Mouse (Mus musculus) brain, adult 2 months (tissue): ENCODE measurements at regions not wholly inside any gene's neighbourhood (a gene's known extent, or its start where the extent isn't known, plus 50 kb on each side); places are given as distances from the start of the nearest gene placed in this dataset.

Source experiments
- DNase-seq: peaks from one replicate; pipeline ENCODE4 v3.0.0; 2011; ENCODE audit warnings: low read depth, low spot score

DNA sequence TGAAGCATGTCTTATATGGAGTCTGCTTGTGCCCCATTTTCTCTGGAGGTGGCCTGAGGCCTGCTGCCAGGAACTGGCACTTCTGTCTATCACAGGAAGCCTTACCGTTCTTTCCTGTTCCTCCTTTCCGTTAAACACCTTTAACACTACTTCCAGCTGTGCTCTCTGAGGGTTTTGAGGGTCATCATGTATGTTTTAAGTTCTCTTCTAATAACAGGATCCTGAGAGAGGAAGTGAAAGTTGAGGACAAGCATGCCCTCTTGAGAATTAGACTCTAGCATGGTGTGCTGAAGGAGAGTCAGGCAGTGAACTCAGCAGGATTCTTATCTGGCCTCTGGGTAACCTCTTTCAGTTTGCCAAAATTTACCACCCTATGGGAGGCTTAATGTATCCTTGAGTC, 418.0 kb upstream of the 9430069I07Rik start:
- DNase-seq = no peak

DNA sequence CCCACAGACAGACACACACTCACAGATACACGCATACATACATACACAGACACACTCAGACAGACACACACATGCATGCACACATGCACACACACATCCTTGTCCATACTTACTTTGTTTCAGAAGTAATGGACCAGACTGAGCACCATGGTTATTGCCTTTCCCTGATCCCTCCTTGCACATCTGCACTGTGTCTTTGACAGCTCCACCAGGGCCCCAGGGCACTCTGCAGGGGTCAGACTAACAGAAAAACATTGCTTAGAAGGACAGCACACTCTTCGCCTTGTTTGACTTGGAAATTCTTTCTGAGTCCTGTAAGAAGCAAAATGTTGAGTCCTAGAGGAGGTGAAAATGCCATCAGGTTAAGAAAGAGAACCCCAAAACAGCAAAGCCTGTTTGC, 394.1 kb upstream of the 9430069I07Rik start:
- no peak for DNase-seq

DNA sequence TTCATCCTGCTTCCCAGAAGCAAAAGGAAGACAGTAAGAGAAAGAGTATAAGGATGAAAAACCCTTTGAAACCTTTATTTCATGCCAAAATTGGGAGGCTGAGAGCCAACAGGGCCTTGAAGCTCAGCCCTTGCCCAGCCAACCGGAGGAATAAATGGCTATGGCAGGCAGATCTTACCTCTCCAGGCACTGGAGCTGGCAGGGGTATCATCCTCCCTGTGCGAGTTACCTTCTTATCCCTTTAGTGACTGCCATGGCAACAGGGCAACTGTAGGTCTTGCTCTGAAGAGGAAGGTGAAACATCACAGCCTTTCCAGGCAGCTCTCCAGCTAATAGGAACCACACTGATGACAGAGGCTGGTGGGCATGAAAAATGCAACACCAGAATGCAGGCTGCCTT, 393.3 kb upstream of the 9430069I07Rik start:
- no peak for DNase-seq

DNA sequence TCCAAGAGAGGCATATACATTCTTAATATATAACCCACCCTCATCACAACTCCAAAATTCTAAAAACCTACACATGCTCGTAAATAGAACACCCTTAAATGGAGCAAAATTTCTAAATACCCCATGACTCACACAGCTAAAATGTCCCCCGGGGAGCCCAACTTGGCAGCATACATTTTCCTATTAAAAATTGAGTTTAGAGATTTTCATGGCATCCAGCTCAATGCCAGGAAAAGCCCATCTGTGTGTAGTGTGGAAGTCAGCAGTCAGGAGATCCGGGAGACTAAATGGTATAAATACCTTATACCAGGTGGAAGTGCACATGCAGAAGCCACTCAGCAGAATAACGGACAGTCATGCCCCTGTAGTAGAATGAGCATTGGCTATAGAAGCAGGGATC, 389.4 kb upstream of the 9430069I07Rik start:
- peak; percentile 71 for DNase-seq

DNA sequence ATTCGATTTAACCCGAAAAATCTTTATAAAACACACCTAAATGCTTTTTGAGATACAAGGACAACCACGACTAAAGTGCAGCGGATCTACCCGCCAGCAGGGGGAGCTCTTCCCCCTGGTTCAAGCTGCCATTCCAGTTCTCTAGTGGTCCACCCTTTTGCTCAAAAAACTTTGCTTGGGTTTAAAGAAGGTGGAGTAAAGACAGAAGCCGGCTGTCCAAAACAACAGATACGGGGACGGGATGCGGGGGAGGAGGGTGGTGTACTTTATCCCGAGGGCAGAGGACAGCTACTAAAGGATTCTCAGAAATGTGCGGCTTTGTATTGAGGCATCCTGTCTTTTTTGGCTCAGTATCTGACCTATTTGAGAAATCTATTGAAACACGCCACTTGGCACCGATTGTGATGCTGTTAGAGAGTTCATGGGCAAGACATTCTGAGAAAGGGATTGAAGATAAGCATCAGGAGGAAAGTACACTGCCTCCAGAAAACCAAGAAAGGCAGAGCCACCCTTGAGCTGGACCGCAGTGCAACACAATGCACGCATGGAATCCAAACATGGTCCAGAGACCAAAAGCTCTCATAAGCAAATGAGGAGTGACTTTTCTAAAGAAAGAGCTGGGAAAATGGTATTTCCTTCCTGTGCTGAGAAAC, 385.6 kb upstream of the 9430069I07Rik start:
- DNase-seq = peak; percentile 84

DNA sequence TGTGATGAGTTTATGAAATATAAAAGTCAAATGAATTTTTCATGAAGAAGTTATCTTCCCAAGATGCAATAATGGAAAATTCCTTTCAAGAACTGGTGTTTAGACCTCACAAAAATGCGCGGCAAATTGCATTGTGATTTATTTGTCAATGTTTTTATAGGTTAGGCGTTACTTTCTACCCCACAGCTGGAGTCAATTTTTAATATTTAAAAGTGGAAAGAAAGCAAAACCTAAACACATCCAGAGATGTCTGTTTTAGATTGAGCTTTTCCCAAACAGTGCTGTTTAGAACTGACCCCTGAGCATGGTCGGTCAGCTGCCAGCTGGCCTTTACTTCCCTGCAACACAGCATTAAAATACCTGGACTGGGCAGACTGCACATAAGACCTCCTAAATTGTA, 383.8 kb upstream of the 9430069I07Rik start:
- no peak for DNase-seq
